Comparison of ENCODE assay signal across 13 mouse cellular contexts in the genomic region with DNA sequence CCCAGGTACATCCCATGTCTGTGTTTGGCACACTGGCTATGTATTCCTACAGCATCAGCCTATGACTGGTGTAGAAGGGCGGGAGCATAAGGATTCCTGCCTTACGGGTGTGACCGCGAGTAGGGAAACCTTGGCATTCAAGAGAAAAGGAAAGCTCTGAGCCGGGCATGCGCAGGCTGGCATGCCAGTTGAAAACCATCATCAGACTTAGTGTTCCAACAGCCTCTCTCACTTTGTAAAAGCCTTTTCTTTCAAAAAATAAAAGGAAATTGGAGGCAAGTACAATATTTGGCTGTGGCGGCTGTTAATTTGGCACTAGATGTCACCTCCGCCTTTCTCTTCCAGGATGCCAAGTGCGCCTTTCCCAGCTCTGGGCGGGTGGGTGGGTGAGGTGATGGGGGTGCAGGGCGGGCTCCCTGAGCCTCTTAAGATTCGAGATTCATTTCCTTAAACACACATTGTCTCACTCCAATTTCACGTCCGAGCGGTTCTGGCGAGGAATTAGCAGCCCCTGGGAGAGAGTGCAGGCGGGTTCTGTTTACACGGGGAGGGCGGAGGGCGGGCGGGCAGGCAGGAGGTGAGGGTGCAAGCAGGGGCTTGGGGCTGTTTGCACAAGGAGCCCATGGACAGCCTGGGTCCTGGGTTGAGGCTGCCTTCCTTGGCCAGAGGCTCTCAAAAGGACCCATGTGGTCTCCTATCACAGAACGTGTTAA. TPM values are rescaled to one million over a fixed set of nuclear protein-coding genes. Genes with fewer than 3 reads are reported as not detected.
DNase-seq lines count a peak whose midpoint lies in the region; ATAC-seq and TF ChIP-seq lines count a peak whose summit lies in the region.
"Had no signal": no experiment of that assay in that cellular context is flagged by ENCODE, and none has a peak within 500 bp of the region (broad histone marks: within the 10 kb centered on the region; RNA-seq: fewer than 3 reads in every experiment).

No protein-coding gene starts in this region.

- no peaks in the 10 kb centered on the region for H3K9me3 ChIP-seq in intestine, embryonic 14.5 days (ENCODE audit: control insufficient read depth, low read length)
- no peaks in the 10 kb centered on the region for H3K9me3 ChIP-seq in intestine, postnatal 0 days (ENCODE audit: control insufficient read depth)
- no peaks in the 10 kb centered on the region for H3K9me3 ChIP-seq in midbrain, embryonic 13.5 days
- no peaks in the 10 kb centered on the region for H3K9me3 ChIP-seq in liver, embryonic 11.5 days (ENCODE audit: control insufficient read depth, low read length)
- H3K9me3 ChIP-seq: heart, embryonic 10.5 days had no signal

- TF ChIP-seq CTCF in intestine, postnatal 0 days (IDR thresholded peaks at IDR 0.05; ENCODE audit: low read depth): no peak

- H3K9ac ChIP-seq in intestine, embryonic 14.5 days (ENCODE audit: low read length): no peak overlapping the region
- H3K9ac ChIP-seq in intestine, postnatal 0 days (ENCODE audit: low read depth, low read length): no peak overlapping the region
- no peak overlapping the region for H3K9ac ChIP-seq in midbrain, embryonic 13.5 days (replicated peaks)
- H3K9ac ChIP-seq in liver, embryonic 11.5 days (ENCODE audit: low read depth, low read length): no peak overlapping the region

- WGBS in intestine, embryonic 14.5 days: 32% methylated on average over 22 of the region's 22 CpGs
- WGBS in intestine, postnatal 0 days: 21% methylated on average over 22 of the region's 22 CpGs
- 42% methylated on average over 22 of the region's 22 CpGs for WGBS in midbrain, embryonic 13.5 days
- 49% methylated on average over 22 of the region's 22 CpGs for WGBS in liver, embryonic 11.5 days

- no peaks in the 10 kb centered on the region for H3K4me1 ChIP-seq in intestine, embryonic 14.5 days (replicated peaks; ENCODE audit: control insufficient read depth, insufficient read depth, low read length)
- no peaks in the 10 kb centered on the region for H3K4me1 ChIP-seq in intestine, postnatal 0 days (replicated peaks; ENCODE audit: control insufficient read depth, insufficient read depth, low read length)
- peaks cover 64% of the 10 kb centered on the region for H3K4me1 ChIP-seq in midbrain, embryonic 13.5 days (replicated peaks)
- 0 out of 2 replicates have a peak, but pooled peaks cover 2% of the 10 kb centered on the region for H3K4me1 ChIP-seq in liver, embryonic 11.5 days (replicated peaks; ENCODE audit: control insufficient read depth, insufficient read depth, low read length)

- H3K27me3 ChIP-seq in intestine, embryonic 14.5 days (replicated peaks; ENCODE audit: control insufficient read depth, insufficient read depth, low read length): no peaks in the 10 kb centered on the region
- 0 out of 2 replicates have a peak, but pooled peaks cover 4% of the 10 kb centered on the region for H3K27me3 ChIP-seq in intestine, postnatal 0 days (replicated peaks; ENCODE audit: control insufficient read depth, insufficient read depth, low read length)
- H3K27me3 ChIP-seq in midbrain, embryonic 13.5 days: no peaks in the 10 kb centered on the region
- peaks cover 34% of the 10 kb centered on the region for H3K27me3 ChIP-seq in liver, embryonic 11.5 days (replicated peaks; ENCODE audit: control insufficient read depth, insufficient read depth, low read length)

- peak; percentile 10; the same call in 1 of the 2 replicates for ATAC-seq in intestine, embryonic 14.5 days (replicated peaks; ENCODE audit: low FRiP score, low TSS enrichment, low read depth)
- ATAC-seq in intestine, postnatal 0 days: no peak
- no peak for ATAC-seq in midbrain, embryonic 13.5 days
- no peak for ATAC-seq in liver, embryonic 11.5 days (replicated peaks; ENCODE audit: low FRiP score)

- no peak overlapping the region for H3K27ac ChIP-seq in intestine, embryonic 14.5 days (ENCODE audit: low read depth)
- no peak overlapping the region for H3K27ac ChIP-seq in intestine, postnatal 0 days (ENCODE audit: low read depth, low read length)
- peak overlapping the region; percentile 59; the same call in 1 of the 2 replicates for H3K27ac ChIP-seq in midbrain, embryonic 13.5 days
- no peak overlapping the region for H3K27ac ChIP-seq in liver, embryonic 11.5 days (ENCODE audit: low read depth, low read length)
- H3K27ac ChIP-seq: gastrocnemius, adult 2 months; heart, embryonic 10.5 days had no signal

- no peak for DNase-seq in intestine, embryonic 14.5 days (ENCODE audit: low spot score)
- peak; percentile 25 for DNase-seq in right cerebral cortex, adult 18-20 months
- no peak for DNase-seq in right cerebral cortex, postnatal 4 days
- no peak for DNase-seq in liver, embryonic 11.5 days (ENCODE audit: low spot score)
- no peak for DNase-seq in thymus, postnatal 10 days (ENCODE audit: low spot score in 2 of 2)
- DNase-seq: gastrocnemius, adult 2 months; heart, postnatal 4 days; thymus, adult 2 months had no signal

- no peak overlapping the region for H3K4me2 ChIP-seq in intestine, embryonic 14.5 days (ENCODE audit: low read length)
- H3K4me2 ChIP-seq in intestine, postnatal 0 days (replicated peaks; ENCODE audit: low read depth): no peak overlapping the region
- no peak overlapping the region for H3K4me2 ChIP-seq in midbrain, embryonic 13.5 days (replicated peaks)
- H3K4me2 ChIP-seq in liver, embryonic 11.5 days: no peak overlapping the region

- H3K4me3 ChIP-seq in intestine, embryonic 14.5 days (ENCODE audit: low read depth, low read length): no peak overlapping the region
- no peak overlapping the region for H3K4me3 ChIP-seq in intestine, postnatal 0 days (ENCODE audit: low read depth, low read length)
- H3K4me3 ChIP-seq in midbrain, embryonic 13.5 days (replicated peaks): no peak overlapping the region
- H3K4me3 ChIP-seq in liver, embryonic 11.5 days (ENCODE audit: low read depth, low read length): no peak overlapping the region
- H3K4me3 ChIP-seq: erythroblast, embryonic 14.5 days; gastrocnemius, adult 2 months; heart, embryonic 10.5 days had no signal

- no peaks in the 10 kb centered on the region for H3K36me3 ChIP-seq in intestine, embryonic 14.5 days (ENCODE audit: control insufficient read depth, insufficient read depth, low read length)
- no peaks in the 10 kb centered on the region for H3K36me3 ChIP-seq in intestine, postnatal 0 days (ENCODE audit: control insufficient read depth, insufficient read depth)
- H3K36me3 ChIP-seq in midbrain, embryonic 13.5 days: no peaks in the 10 kb centered on the region
- H3K36me3 ChIP-seq in liver, embryonic 11.5 days (ENCODE audit: control insufficient read depth, insufficient read depth, low read length): no peaks in the 10 kb centered on the region
- H3K36me3 ChIP-seq: heart, embryonic 10.5 days had no signal

RNA-seq across cellular contexts. Expression of a gene that starts 49.5 kb away (rescaled TPM):
- polyA plus RNA-seq in intestine, embryonic 14.5 days (2014; fragmentation: Nextera tagmentation; extraction: Ambion mirVana): 0.35 and 0.55 TPM in 2 replicates
- polyA plus RNA-seq in intestine, postnatal 0 days (2015; fragmentation: Nextera tagmentation; extraction: Ambion mirVana): 0.14 and 0.22 TPM in 2 replicates
- 5.9 and 7.1 TPM in 2 replicates for polyA plus RNA-seq in midbrain, embryonic 13.5 days (2015; fragmentation: Nextera tagmentation; extraction: Ambion mirVana)
- 0.13 and 0.18 TPM in 2 replicates for polyA plus RNA-seq in liver, embryonic 11.5 days (2014; fragmentation: Nextera tagmentation; extraction: Ambion mirVana)
- polyA plus RNA-seq: erythroblast, embryonic 14.5 days; liver, embryonic 16.5 days had no signal
